Mouse (Mus musculus): Measurements from ENCODE around the gene Sos1.

DNA sequence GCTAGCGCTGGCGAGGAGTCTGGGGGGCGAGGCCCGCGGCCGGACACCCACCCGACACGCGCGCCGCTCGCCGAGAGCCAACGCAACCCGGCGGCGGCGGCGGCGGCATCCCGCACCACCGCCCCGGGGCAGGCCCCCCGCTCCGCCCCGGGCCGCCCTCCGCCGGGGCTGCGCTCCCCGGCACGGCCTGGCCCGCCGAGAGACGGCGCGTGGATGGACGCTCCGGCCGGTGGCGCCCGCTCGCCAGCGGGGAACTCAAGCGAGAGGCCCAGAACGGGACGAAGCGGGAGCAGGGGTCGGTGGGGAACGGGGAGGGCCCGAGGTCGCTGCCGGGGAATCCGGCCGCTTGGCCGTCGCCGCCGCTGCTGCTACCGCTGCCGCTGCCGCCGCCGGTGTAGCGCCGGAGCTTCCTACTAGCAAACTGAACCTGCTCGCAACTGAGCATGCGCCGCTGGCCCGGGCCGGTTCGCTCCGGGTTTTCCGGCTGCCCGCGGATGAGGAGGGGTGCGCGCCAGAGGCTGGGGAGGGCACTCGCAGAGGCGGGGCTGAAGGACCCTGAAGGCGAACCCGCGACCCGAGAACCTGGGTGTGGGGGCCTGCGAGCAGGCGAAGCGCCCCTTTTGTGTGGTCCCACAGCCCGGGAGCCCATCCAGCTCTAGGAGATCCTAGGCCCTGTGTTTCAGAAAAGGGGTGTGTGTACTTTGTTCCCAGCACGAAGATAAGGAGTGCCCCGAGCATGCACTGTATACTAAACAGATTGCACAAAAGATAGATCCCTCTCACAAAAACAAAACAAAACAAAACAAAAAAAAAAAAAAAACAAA is at the start of gene Sos1:
- 0 out of 2 replicates have a peak, but pooled peaks have one; percentile 8 for TF ChIP-seq CTCF (IDR thresholded peaks at IDR 0.05)
- TF ChIP-seq EP300 (IDR thresholded peaks at IDR 0.05), result no peak

All from lung, postnatal 0 days (tissue).